24 mouse cellular contexts compared by ENCODE assay signal in the genomic region with DNA sequence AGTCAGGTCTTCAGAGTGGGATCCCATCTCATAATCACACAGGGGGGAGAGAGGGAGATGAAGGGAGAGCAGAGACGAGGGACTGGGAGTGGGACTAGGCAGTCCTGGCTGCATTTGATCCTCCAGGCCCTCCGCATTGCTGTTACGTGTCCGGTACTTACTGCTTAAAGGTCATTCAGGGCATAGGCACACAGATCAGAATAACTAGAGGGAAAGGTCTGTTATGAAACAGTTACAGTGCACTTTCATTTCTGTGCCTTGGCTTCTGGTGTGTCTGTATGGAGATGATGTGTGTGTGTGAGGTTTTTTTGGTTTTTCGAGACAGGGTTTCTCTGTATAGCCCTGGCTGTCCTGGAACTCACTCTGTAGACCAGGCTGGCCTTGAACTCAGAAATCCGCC. TPM values are rescaled to one million over a fixed set of nuclear protein-coding genes. Genes with fewer than 3 reads are reported as not detected.
A peak's percentile ranks its signal among the peaks of the same experiment; 100 is the strongest.
DNase-seq lines count a peak whose midpoint lies in the region; ATAC-seq and TF ChIP-seq lines count a peak whose summit lies in the region.
"Had no signal": no experiment of that assay in that cellular context is flagged by ENCODE, and none has a peak within 500 bp of the region (broad histone marks: within the 10 kb centered on the region; RNA-seq: fewer than 3 reads in every experiment).

No protein-coding gene starts in this region.

- WGBS in liver, adult 2 months, result 56% methylated on average over 6 of the region's 6 CpGs
- 88% methylated on average over 6 of the region's 6 CpGs for WGBS in liver, embryonic 12.5 days (ENCODE audit: insufficient replicate concordance)
- 85% methylated on average over 6 of the region's 6 CpGs for WGBS in embryonic facial prominence, embryonic 10.5 days

- peak overlapping the region; percentile 95 for H3K27ac ChIP-seq in liver, adult 2 months (replicated peaks; ENCODE audit: insufficient read depth, low read depth, low read length)
- H3K27ac ChIP-seq in liver, embryonic 12.5 days, result no peak overlapping the region
- peak overlapping the region; percentile 100 for H3K27ac ChIP-seq in brown adipose tissue, adult 24 weeks (replicated peaks; ENCODE audit: low read depth, low read length)
- H3K27ac ChIP-seq in embryonic facial prominence, embryonic 10.5 days (replicated peaks), result no peak overlapping the region
- H3K27ac ChIP-seq in gastrocnemius, adult 2 months, result no peak overlapping the region

- peak; percentile 82 for DNase-seq in liver, adult 2 months (ENCODE audit: extremely low read depth, low read depth, low spot score)
- peak; percentile 65 for DNase-seq in adipocyte (ENCODE audit: low spot score)
- no peak for DNase-seq in embryonic facial prominence, embryonic 10.5 days (ENCODE audit: low spot score)
- DNase-seq in gastrocnemius, adult 2 months, result no peak
- DNase-seq: adrenal gland, adult 2 months; adrenal gland, adult 8-10 months; adrenal gland, postnatal 10 days; adrenal gland, postnatal 14 days; adrenal gland, postnatal 25 days; adrenal gland, postnatal 36 days; B cell, adult 2 months; cerebellum, adult 11 months; cerebellum, adult 11-12 months; cerebellum, adult 18-20 months; cerebellum, adult 2 months; cerebellum, adult 8-10 months had no signal

- TF ChIP-seq CTCF in liver, adult 2 months (IDR thresholded peaks at IDR 0.05; ENCODE audit: low read depth, low read length), result no peak
- TF ChIP-seq CTCF in gastrocnemius, adult 2 months (IDR thresholded peaks at IDR 0.05), result no peak

- no peaks in the 10 kb centered on the region for H3K79me2 ChIP-seq in liver, adult 2 months (ENCODE audit: control insufficient read depth, insufficient read depth, low read length)

- no peak overlapping the region for H3K4me3 ChIP-seq in liver, adult 2 months (ENCODE audit: insufficient read depth, low read depth, low read length)
- no peak overlapping the region for H3K4me3 ChIP-seq in liver, embryonic 12.5 days
- H3K4me3 ChIP-seq in brown adipose tissue, adult 24 weeks (ENCODE audit: insufficient read depth, low read depth, low read length), result no peak overlapping the region
- no peak overlapping the region for H3K4me3 ChIP-seq in embryonic facial prominence, embryonic 10.5 days
- H3K4me3 ChIP-seq in gastrocnemius, adult 2 months, result no peak overlapping the region

- no peak overlapping the region for H3K4me2 ChIP-seq in liver, embryonic 12.5 days

- ATAC-seq in liver, embryonic 12.5 days, result no peak
- ATAC-seq: activated CD4-positive, CD25-positive, alpha-beta regulatory T cell, adult 4 months; CD4-positive, CD25-positive, alpha-beta regulatory T cell, adult 4 months; Patski had no signal

- no peak for TF ChIP-seq POLR2A in liver, adult 2 months (IDR thresholded peaks at IDR 0.05; ENCODE audit: extremely low read depth, insufficient read depth, low read length)

- no peaks in the 10 kb centered on the region for H3K27me3 ChIP-seq in liver, adult 2 months (ENCODE audit: control insufficient read depth, insufficient read depth, low read length)
- no peaks in the 10 kb centered on the region for H3K27me3 ChIP-seq in liver, embryonic 12.5 days (replicated peaks)
- no peaks in the 10 kb centered on the region for H3K27me3 ChIP-seq in embryonic facial prominence, embryonic 10.5 days (replicated peaks; ENCODE audit: low read depth, poor library complexity, severe bottlenecking)
- H3K27me3 ChIP-seq: CH12.LX, Patski had no signal

- H3K9me3 ChIP-seq in liver, embryonic 12.5 days (replicated peaks), result no peaks in the 10 kb centered on the region
- H3K9me3 ChIP-seq in embryonic facial prominence, embryonic 10.5 days, result no peaks in the 10 kb centered on the region
- H3K9me3 ChIP-seq: G1E had no signal

- peaks cover 3% of the 10 kb centered on the region; the same call in 1 of the 2 replicates for H3K4me1 ChIP-seq in liver, adult 2 months (ENCODE audit: control insufficient read depth, insufficient read depth, low read length)
- no peaks in the 10 kb centered on the region for H3K4me1 ChIP-seq in liver, embryonic 12.5 days
- H3K4me1 ChIP-seq in brown adipose tissue, adult 24 weeks (ENCODE audit: control insufficient read depth, insufficient read depth, insufficient read length, low read length), result peaks cover 5% of the 10 kb centered on the region; the same call in 1 of the 2 replicates
- H3K4me1 ChIP-seq in embryonic facial prominence, embryonic 10.5 days, result no peaks in the 10 kb centered on the region

- peak overlapping the region; percentile 54 for H3K9ac ChIP-seq in liver, adult 2 months (ENCODE audit: low read depth, low read length)
- no peak overlapping the region for H3K9ac ChIP-seq in liver, embryonic 12.5 days

- H3K36me3 ChIP-seq in liver, adult 2 months (ENCODE audit: control insufficient read depth, insufficient read depth, low read length), result peaks cover 17% of the 10 kb centered on the region
- peaks cover 81% of the 10 kb centered on the region for H3K36me3 ChIP-seq in liver, embryonic 12.5 days
- H3K36me3 ChIP-seq in embryonic facial prominence, embryonic 10.5 days (replicated peaks), result peaks cover 91% of the 10 kb centered on the region

- intact Hi-C loops in gastrocnemius, adult 2 months (cut with DNase I), result no loop called here

RNA-seq across cellular contexts. Expression of a gene that starts 11.1 kb away (rescaled TPM):
- total RNA-seq in liver, adult 2 months (2014; rRNA removed), result 8.8 and 10.0 TPM in 2 replicates
- polyA plus RNA-seq in liver, adult 2 months (2012; rRNA removed), result 9.6 and 10.4 TPM in 2 replicates
- 27.8 and 28.1 TPM in 2 replicates for polyA plus RNA-seq in liver, embryonic 12.5 days (2016; fragmentation: Nextera tagmentation; extraction: Ambion mirVana)
- 14.9 and 18.1 TPM in 2 replicates for polyA plus RNA-seq in brown adipose tissue, adult 24 weeks (2012; ENCODE audit: insufficient read depth, insufficient read length, missing spikeins)
- 52.1 and 52.9 TPM in 2 replicates for polyA plus RNA-seq in embryonic facial prominence, embryonic 10.5 days (2016; fragmentation: Nextera tagmentation; extraction: Ambion mirVana)
- total RNA-seq in gastrocnemius, adult 2 months (2021), result 10 to 100 TPM; 15.5 to 16.7 TPM

RNA-seq across cellular contexts. Expression of a gene that starts 32.5 kb away (rescaled TPM):
- total RNA-seq in liver, adult 2 months (2014; rRNA removed), result 217 and 226 TPM in 2 replicates
- polyA plus RNA-seq in liver, adult 2 months (2012; rRNA removed), result 294 and 337 TPM in 2 replicates
- polyA plus RNA-seq in liver, embryonic 12.5 days (2016; fragmentation: Nextera tagmentation; extraction: Ambion mirVana), result 68.0 and 76.6 TPM in 2 replicates
- 24.9 and 35.0 TPM in 2 replicates for polyA plus RNA-seq in brown adipose tissue, adult 24 weeks (2012; ENCODE audit: insufficient read depth, insufficient read length, missing spikeins)
- 88.1 and 91.7 TPM in 2 replicates for polyA plus RNA-seq in embryonic facial prominence, embryonic 10.5 days (2016; fragmentation: Nextera tagmentation; extraction: Ambion mirVana)
- under 1 TPM; 0.20 to 0.31 TPM for total RNA-seq in gastrocnemius, adult 2 months (2021)

RNA-seq across cellular contexts. Expression of a gene that starts 41.6 kb away (rescaled TPM):
- 0.09 and 0.20 TPM in 2 replicates for total RNA-seq in liver, adult 2 months (2014; rRNA removed)
- 0.06 TPM in 1 of 2 replicates, not detected in the other for polyA plus RNA-seq in liver, adult 2 months (2012; rRNA removed)
- 0.66 and 0.73 TPM in 2 replicates for polyA plus RNA-seq in liver, embryonic 12.5 days (2016; fragmentation: Nextera tagmentation; extraction: Ambion mirVana)
- not detected in 2 replicates for polyA plus RNA-seq in brown adipose tissue, adult 24 weeks (2012; ENCODE audit: insufficient read depth, insufficient read length, missing spikeins)
- 0.14 and 0.25 TPM in 2 replicates for polyA plus RNA-seq in embryonic facial prominence, embryonic 10.5 days (2016; fragmentation: Nextera tagmentation; extraction: Ambion mirVana)
- total RNA-seq in gastrocnemius, adult 2 months (2021), result not detected
- total RNA-seq: CH12.LX, MEL had no signal

RNA-seq across cellular contexts. Expression of a gene that starts 56.9 kb away (rescaled TPM):
- total RNA-seq in liver, adult 2 months (2014; rRNA removed), result 10.8 and 11.1 TPM in 2 replicates
- 14.6 and 16.4 TPM in 2 replicates for polyA plus RNA-seq in liver, adult 2 months (2012; rRNA removed)
- 29.5 and 33.0 TPM in 2 replicates for polyA plus RNA-seq in liver, embryonic 12.5 days (2016; fragmentation: Nextera tagmentation; extraction: Ambion mirVana)
- polyA plus RNA-seq in brown adipose tissue, adult 24 weeks (2012; ENCODE audit: insufficient read depth, insufficient read length, missing spikeins), result 41.2 and 56.4 TPM in 2 replicates
- polyA plus RNA-seq in embryonic facial prominence, embryonic 10.5 days (2016; fragmentation: Nextera tagmentation; extraction: Ambion mirVana), result 68.1 and 68.7 TPM in 2 replicates
- 10 to 100 TPM; 50.7 to 59.7 TPM for total RNA-seq in gastrocnemius, adult 2 months (2021)

Comparison
In these comparisons a context has a peak if more than half of its experiments do, and no peak if none do; other contexts are left out.
1. H3K27ac ChIP-seq: peak in liver, adult 2 months (single experiment) and brown adipose tissue, adult 24 weeks (single experiment); none in liver, embryonic 12.5 days (single experiment), embryonic facial prominence, embryonic 10.5 days (single experiment) and gastrocnemius, adult 2 months (single experiment).
2. DNase-seq: peak in liver, adult 2 months (single experiment) and adipocyte (single experiment); none in embryonic facial prominence, embryonic 10.5 days (single experiment) and gastrocnemius, adult 2 months (single experiment).